Mouse (Mus musculus) small intestine, adult 2 months (tissue): ENCODE results near the gene Olfr612.

Experiments used
- CTCF ChIP-seq: fragments of 200-500 bp; IDR thresholded peaks from 2 replicates; pipeline ENCODE4 v1.5.1; 2012; ENCODE audit warnings: low read depth, mild to moderate bottlenecking, control low read depth, inconsistent platforms, low read length, moderate library complexity, mixed read lengths; ENCODE audit not compliant: insufficient replicate concordance, insufficient read length; ENCODE audit errors: extremely low read depth
- POLR2A ChIP-seq: fragments of 200-500 bp; IDR thresholded peaks from 2 replicates; pipeline ENCODE4 v1.6.1; 2012; ENCODE audit warnings: low read depth, mild to moderate bottlenecking, control low read depth, inconsistent platforms, low read length, moderate library complexity

DNA sequence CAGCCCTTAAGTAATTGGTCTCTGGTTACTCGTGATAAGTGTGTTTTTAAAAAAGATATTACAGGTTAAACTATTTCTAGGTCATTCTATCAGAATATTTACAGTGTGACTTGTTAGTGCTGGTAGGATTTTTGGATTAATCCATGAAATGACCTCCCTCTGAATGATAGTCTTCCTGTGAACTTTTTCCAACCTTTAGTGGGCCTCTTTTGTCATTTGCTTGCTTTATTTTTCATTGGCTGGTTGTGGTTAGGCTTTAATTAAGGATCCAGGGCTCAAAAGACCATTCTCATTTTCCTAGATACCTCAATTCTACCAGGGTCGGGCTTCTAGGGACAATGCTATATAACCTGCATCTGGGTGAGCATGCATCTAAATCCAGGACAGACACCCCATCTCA is 47.3 kb upstream of the Olfr612 start, which contains the start of gene Olfr618:
- TF ChIP-seq CTCF (no peak), POLR2A (no peak)
